Mouse (Mus musculus): ENCODE results near the gene Gm20388. TPM values are rescaled to one million over a fixed set of nuclear protein-coding genes. Genes with fewer than 3 reads are reported as not detected.

Gm20388 gene
- polyA plus RNA-seq, 1 experiment from 2014 or later: 7.4 TPM

DNA sequence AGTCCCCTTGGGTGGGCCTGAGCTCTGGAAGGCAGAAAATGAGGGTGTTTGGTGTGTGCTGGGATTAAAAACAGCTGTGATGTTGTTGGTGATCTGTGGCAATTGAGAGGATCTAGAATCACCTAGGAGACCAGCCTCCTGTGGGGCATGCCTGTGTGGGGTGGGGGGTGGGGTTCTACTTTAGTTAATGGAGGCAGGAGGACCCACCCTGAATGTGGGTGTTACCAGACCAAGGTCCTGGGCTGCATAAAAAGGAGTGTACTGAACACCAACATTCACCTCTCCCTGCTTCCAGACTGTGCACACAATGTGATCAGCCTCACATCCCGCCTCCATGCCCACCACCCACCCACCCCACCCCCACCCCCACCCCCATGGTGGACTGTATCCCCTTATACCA is 518.5 kb downstream of the Gm20388 start:
- Histone ChIP-seq H3K4me1 (ENCODE audit: control insufficient read depth, insufficient read depth, low read length) (peaks cover 35% of the 10 kb centered on the region), H3K9ac (ENCODE audit: low read length) (no peak overlapping the region), H3K27me3 (ENCODE audit: control insufficient read depth, insufficient read depth, low read length) (no peaks in the 10 kb centered on the region), H3K27ac (ENCODE audit: low read length) (no peak overlapping the region), H3K9me3 (replicated peaks; ENCODE audit: control insufficient read depth, low read length) (no peaks in the 10 kb centered on the region; the same call in 1 of the 2 replicates), H3K4me2 (ENCODE audit: low read depth, low read length) (no peak overlapping the region), H3K36me3 (ENCODE audit: control insufficient read depth, insufficient read depth, low read length) (no peaks in the 10 kb centered on the region), H3K4me3 (replicated peaks; ENCODE audit: low read length) (no peak overlapping the region)
- ATAC-seq (ENCODE audit: insufficient read depth, low FRiP score): no peak
- 94% methylated on average over 1 of the region's 1 CpGs for WGBS

DNA sequence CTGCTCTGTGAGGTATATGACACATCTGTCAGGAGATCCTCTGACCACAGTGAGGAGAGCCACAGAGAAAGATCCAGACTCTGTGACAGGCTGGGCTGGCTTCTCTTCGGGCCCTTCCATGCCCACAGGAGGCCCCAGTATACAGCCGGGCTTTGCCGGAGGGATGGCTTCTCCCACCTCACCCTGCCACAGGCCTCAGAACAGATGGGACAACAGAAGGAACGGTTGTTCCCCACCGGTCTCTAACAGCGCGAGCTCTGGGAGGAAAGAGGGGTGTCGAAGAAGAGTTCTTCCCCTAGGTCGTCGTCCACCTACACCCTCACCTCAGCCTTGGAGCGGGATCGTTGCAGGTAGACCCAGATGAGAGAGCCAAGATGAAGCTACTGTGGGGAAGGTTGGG is 520.4 kb downstream of the Gm20388 start:
- H3K9me3 ChIP-seq (replicated peaks; ENCODE audit: control insufficient read depth, low read length): no peaks in the 10 kb centered on the region; the same call in 1 of the 2 replicates
- ATAC-seq (ENCODE audit: insufficient read depth, low FRiP score): no peak
- no peak overlapping the region; the same call in 1 of the 2 replicates for H3K9ac ChIP-seq (ENCODE audit: low read length)
- no peak overlapping the region for H3K4me3 ChIP-seq (replicated peaks; ENCODE audit: low read length)
- no peaks in the 10 kb centered on the region for H3K27me3 ChIP-seq (ENCODE audit: control insufficient read depth, insufficient read depth, low read length)
- H3K4me2 ChIP-seq (ENCODE audit: low read depth, low read length): no peak overlapping the region
- H3K4me1 ChIP-seq (ENCODE audit: control insufficient read depth, insufficient read depth, low read length): peaks cover 15% of the 10 kb centered on the region
- WGBS: 87% methylated on average over 12 of the region's 12 CpGs
- H3K36me3 ChIP-seq (ENCODE audit: control insufficient read depth, insufficient read depth, low read length): no peaks in the 10 kb centered on the region
- H3K27ac ChIP-seq (ENCODE audit: low read length): no peak overlapping the region

DNA sequence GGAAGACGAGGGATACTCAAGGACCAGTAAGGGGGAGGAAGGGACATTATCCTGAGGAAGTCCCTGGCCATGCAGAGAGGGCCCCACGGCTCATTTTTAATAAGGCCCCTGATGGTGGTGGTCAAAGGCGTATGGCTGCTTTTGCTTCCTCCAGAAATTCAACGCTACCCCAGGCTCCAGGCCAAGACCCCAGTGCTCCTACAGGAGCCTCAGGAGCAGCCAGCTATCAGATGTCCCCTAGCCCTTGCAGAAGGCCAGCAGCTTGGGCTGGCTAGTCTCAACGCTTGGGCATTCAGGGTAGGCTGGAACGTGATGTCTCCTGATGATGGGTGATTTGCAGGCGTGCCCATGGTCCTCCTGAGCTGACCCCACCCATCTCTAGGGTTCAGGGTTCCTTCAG is 521.8 kb downstream of the Gm20388 start:
- H3K9me3 ChIP-seq (replicated peaks; ENCODE audit: control insufficient read depth, low read length): no peaks in the 10 kb centered on the region; the same call in 1 of the 2 replicates
- no peak overlapping the region for H3K27ac ChIP-seq (ENCODE audit: low read length)
- no peaks in the 10 kb centered on the region for H3K36me3 ChIP-seq (ENCODE audit: control insufficient read depth, insufficient read depth, low read length)
- H3K4me3 ChIP-seq (replicated peaks; ENCODE audit: low read length): no peak overlapping the region
- H3K4me1 ChIP-seq (ENCODE audit: control insufficient read depth, insufficient read depth, low read length): peaks cover 6% of the 10 kb centered on the region
- 77% methylated on average over 7 of the region's 7 CpGs for WGBS
- H3K27me3 ChIP-seq (ENCODE audit: control insufficient read depth, insufficient read depth, low read length): no peaks in the 10 kb centered on the region
- ATAC-seq (ENCODE audit: insufficient read depth, low FRiP score): no peak
- H3K4me2 ChIP-seq (ENCODE audit: low read depth, low read length): no peak overlapping the region
- no peak overlapping the region for H3K9ac ChIP-seq (ENCODE audit: low read length)

DNA sequence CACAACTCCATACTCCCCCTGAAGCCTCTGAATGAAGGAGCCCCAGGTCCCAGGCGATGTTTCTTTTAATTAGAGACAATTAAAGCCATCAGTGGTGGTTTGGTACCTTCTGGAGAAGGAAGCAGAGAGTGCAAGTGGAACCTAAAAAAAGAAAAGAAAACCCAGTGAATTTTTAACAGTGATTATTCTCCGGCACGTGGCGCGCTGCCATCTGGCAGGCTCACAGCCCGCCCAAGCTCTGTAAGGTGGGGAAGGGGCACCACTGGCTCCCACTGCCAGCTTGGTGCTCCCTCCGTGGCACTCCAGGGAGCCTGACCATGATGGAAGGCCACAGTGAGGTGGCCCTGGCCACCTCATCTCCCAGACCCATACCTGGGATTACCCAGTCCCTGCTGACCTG is 522.5 kb downstream of the Gm20388 start:
- Histone ChIP-seq H3K4me3 (replicated peaks; ENCODE audit: low read length) (no peak overlapping the region), H3K27me3 (ENCODE audit: control insufficient read depth, insufficient read depth, low read length) (no peaks in the 10 kb centered on the region), H3K27ac (ENCODE audit: low read length) (no peak overlapping the region), H3K9ac (ENCODE audit: low read length) (no peak overlapping the region), H3K36me3 (ENCODE audit: control insufficient read depth, insufficient read depth, low read length) (no peaks in the 10 kb centered on the region), H3K4me2 (ENCODE audit: low read depth, low read length) (no peak overlapping the region), H3K9me3 (replicated peaks; ENCODE audit: control insufficient read depth, low read length) (no peaks in the 10 kb centered on the region; the same call in 1 of the 2 replicates), H3K4me1 (ENCODE audit: control insufficient read depth, insufficient read depth, low read length) (peaks cover 9% of the 10 kb centered on the region; the same call in 1 of the 2 replicates)
- ATAC-seq (ENCODE audit: insufficient read depth, low FRiP score): no peak
- 88% methylated on average over 7 of the region's 7 CpGs for WGBS

DNA sequence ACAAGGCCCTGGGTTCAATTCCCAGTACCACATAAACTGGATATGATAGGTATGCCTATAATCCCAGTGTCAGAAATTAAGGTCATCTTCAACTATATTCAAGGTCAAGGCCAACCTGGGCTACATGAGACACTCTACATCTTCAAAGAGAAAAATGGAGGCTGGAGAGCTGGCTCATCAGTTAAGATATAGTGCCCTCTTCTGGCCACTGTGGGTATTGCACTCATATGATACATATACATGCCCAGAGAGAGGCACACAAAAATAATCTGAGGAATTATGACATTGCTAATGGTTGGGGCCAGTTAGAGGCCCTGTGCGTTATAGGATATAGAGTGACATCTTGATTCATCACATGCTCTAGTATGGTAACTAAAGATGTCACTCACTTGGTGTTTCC is 523.1 kb downstream of the Gm20388 start:
- H3K4me2 ChIP-seq (ENCODE audit: low read depth, low read length): no peak overlapping the region
- no peak overlapping the region for H3K4me3 ChIP-seq (replicated peaks; ENCODE audit: low read length)
- H3K9me3 ChIP-seq (replicated peaks; ENCODE audit: control insufficient read depth, low read length): no peaks in the 10 kb centered on the region; the same call in 1 of the 2 replicates
- WGBS: 94% methylated on average over 1 of the region's 1 CpGs
- ATAC-seq (ENCODE audit: insufficient read depth, low FRiP score): no peak
- H3K4me1 ChIP-seq (ENCODE audit: control insufficient read depth, insufficient read depth, low read length): peaks cover 12% of the 10 kb centered on the region; the same call in 1 of the 2 replicates
- H3K27ac ChIP-seq (ENCODE audit: low read length): no peak overlapping the region
- H3K9ac ChIP-seq (ENCODE audit: low read length): no peak overlapping the region
- H3K27me3 ChIP-seq (ENCODE audit: control insufficient read depth, insufficient read depth, low read length): no peaks in the 10 kb centered on the region
- H3K36me3 ChIP-seq (ENCODE audit: control insufficient read depth, insufficient read depth, low read length): no peaks in the 10 kb centered on the region

DNA sequence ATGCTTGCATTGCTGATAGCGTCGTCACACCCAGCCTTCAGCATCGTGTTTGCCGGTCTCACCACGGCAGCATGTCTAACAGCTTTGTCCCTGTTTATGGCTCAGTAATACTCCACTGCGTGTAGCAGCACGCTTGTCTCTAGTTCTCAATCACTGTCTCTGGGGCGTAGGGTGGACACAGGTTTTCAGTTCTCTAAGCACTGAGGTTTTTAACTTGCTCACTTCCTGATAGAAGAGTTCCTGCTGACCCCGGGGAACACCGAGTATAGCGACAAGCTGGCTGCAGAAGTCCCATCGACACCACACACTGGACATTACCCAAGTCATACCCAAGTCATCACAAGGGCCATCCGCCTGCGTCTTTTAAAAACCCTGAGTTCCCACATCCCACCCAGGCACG is 525.1 kb downstream of the Gm20388 start:
- H3K36me3 ChIP-seq (ENCODE audit: control insufficient read depth, insufficient read depth, low read length): no peaks in the 10 kb centered on the region
- H3K27me3 ChIP-seq (ENCODE audit: control insufficient read depth, insufficient read depth, low read length): no peaks in the 10 kb centered on the region
- H3K9me3 ChIP-seq (replicated peaks; ENCODE audit: control insufficient read depth, low read length): no peaks in the 10 kb centered on the region; the same call in 1 of the 2 replicates
- 88% methylated on average over 15 of the region's 15 CpGs for WGBS
- H3K4me3 ChIP-seq (replicated peaks; ENCODE audit: low read length): no peak overlapping the region
- H3K4me1 ChIP-seq (ENCODE audit: control insufficient read depth, insufficient read depth, low read length): peaks cover 20% of the 10 kb centered on the region
- H3K27ac ChIP-seq (ENCODE audit: low read length): no peak overlapping the region
- no peak for ATAC-seq (ENCODE audit: insufficient read depth, low FRiP score)
- H3K4me2 ChIP-seq (ENCODE audit: low read depth, low read length): no peak overlapping the region
- no peak overlapping the region for H3K9ac ChIP-seq (ENCODE audit: low read length)

DNA sequence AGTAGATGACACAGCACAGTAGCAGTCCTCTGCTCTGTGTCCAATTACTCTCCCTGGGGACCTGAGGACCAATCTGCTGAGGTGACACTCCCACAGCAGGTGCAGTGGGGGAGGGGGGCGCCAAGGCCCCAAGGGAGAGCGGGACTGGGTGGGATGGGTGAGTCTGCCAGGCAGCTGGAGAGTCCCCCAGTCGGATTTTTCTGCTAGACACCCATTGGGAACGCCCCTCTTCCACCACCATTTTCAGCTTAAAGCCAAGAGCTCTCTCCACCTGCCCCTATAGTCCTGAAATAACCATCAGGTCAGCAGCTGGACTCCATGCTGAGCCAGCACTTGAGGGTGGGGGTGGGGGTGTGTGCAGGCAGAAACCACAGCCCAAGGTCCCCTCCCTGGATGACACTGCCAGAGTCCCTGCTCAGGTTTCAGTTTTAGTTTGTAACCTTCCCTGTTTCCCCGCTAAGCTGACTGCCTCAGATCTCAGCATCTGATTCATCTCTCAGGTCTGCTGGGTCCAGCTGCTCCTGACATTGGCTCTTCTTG is 525.9 kb downstream of the Gm20388 start:
- no peak overlapping the region for H3K4me2 ChIP-seq (ENCODE audit: low read depth, low read length)
- peaks cover 23% of the 10 kb centered on the region for H3K4me1 ChIP-seq (ENCODE audit: control insufficient read depth, insufficient read depth, low read length)
- H3K4me3 ChIP-seq (replicated peaks; ENCODE audit: low read length): no peak overlapping the region
- no peaks in the 10 kb centered on the region for H3K27me3 ChIP-seq (ENCODE audit: control insufficient read depth, insufficient read depth, low read length)
- H3K9ac ChIP-seq (ENCODE audit: low read length): no peak overlapping the region
- 49% methylated on average over 5 of the region's 5 CpGs for WGBS
- no peak for ATAC-seq (ENCODE audit: insufficient read depth, low FRiP score)
- no peaks in the 10 kb centered on the region; the same call in 1 of the 2 replicates for H3K9me3 ChIP-seq (replicated peaks; ENCODE audit: control insufficient read depth, low read length)
- H3K27ac ChIP-seq (ENCODE audit: low read length): no peak overlapping the region
- no peaks in the 10 kb centered on the region for H3K36me3 ChIP-seq (ENCODE audit: control insufficient read depth, insufficient read depth, low read length)

DNA sequence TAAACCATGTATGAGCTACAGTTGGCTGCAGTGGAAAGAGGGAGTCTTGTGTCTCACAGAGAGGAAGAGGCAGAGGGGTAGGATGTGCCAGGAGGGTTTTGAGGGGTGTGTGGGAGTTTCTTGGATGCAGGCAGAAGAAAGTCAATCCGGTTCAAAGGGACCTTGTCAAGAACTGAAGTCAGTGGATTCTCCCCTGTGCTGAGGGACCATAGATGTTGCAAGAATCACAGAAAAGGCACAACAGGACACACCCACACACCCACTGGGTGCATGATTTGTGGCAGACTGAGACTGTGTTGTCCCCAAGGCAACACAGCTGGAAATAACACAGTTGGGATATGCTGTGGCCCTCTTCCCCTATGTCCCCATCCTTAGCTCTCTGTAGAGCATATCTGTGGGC is 526.6 kb downstream of the Gm20388 start:
- Histone ChIP-seq H3K27ac (ENCODE audit: low read length) (peak overlapping the region; percentile 52), H3K9me3 (replicated peaks; ENCODE audit: control insufficient read depth, low read length) (no peaks in the 10 kb centered on the region; the same call in 1 of the 2 replicates), H3K4me3 (replicated peaks; ENCODE audit: low read length) (no peak overlapping the region), H3K4me2 (ENCODE audit: low read depth, low read length) (no peak overlapping the region), H3K9ac (ENCODE audit: low read length) (peak overlapping the region; percentile 22; the same call in 1 of the 2 replicates), H3K36me3 (ENCODE audit: control insufficient read depth, insufficient read depth, low read length) (no peaks in the 10 kb centered on the region), H3K4me1 (ENCODE audit: control insufficient read depth, insufficient read depth, low read length) (peaks cover 29% of the 10 kb centered on the region), H3K27me3 (ENCODE audit: control insufficient read depth, insufficient read depth, low read length) (no peaks in the 10 kb centered on the region)
- ATAC-seq (ENCODE audit: insufficient read depth, low FRiP score): no peak
- WGBS: 67% methylated on average over 1 of the region's 1 CpGs

DNA sequence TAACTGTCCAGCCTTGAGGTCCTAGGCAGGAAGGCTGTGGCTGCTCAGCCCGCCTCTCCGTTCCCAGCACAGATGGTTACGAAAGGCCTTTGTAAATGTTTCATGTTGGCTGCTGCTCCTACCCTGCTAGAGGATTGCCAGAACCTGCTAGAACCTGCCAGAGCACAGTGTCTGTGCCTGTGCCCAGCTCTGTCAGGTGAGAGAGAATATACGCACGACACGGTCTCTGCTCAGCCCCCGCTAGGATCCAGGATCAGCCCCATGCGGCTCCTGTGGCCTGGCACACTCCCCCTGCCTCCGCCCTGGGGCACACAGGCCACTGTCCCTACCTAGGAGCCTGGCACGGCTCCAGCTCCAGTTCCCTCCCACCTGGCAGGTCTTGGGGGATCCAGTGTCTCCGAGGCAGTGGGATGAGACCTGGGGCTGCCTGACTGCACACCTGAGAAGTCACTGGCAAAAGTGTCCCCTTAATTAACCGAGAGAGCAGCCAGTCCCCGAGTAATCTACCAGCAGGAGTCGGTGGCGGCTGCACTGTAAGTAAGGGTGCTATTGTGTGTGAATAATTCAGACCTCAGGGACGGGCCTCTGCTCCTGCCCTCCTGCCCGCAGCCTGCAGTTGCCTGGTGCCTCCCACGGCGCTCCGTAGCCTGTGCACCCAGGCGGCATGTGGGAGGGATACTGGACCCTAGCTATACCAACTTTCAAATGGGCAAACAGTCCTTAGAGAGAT is 527.2 kb downstream of the Gm20388 start:
- Histone ChIP-seq H3K36me3 (ENCODE audit: control insufficient read depth, insufficient read depth, low read length) (no peaks in the 10 kb centered on the region), H3K9me3 (replicated peaks; ENCODE audit: control insufficient read depth, low read length) (no peaks in the 10 kb centered on the region; the same call in 1 of the 2 replicates), H3K27ac (ENCODE audit: low read length) (peak overlapping the region; percentile 82), H3K4me2 (ENCODE audit: low read depth, low read length) (no peak overlapping the region), H3K4me3 (replicated peaks; ENCODE audit: low read length) (no peak overlapping the region), H3K27me3 (ENCODE audit: control insufficient read depth, insufficient read depth, low read length) (no peaks in the 10 kb centered on the region), H3K9ac (ENCODE audit: low read length) (peak overlapping the region; percentile 22; the same call in 1 of the 2 replicates), H3K4me1 (ENCODE audit: control insufficient read depth, insufficient read depth, low read length) (peaks cover 35% of the 10 kb centered on the region)
- WGBS: 67% methylated on average over 21 of the region's 21 CpGs
- ATAC-seq (ENCODE audit: insufficient read depth, low FRiP score): peak; percentile 51
